Mouse (Mus musculus) small intestine, adult 2 months (tissue): ENCODE data around the gene Polq.

Source experiments
- CTCF ChIP-seq: fragments of 200-500 bp; IDR thresholded peaks from 2 replicates; pipeline ENCODE4 v1.5.1; 2012; ENCODE audit warnings: low read depth, mild to moderate bottlenecking, control low read depth, inconsistent platforms, low read length, moderate library complexity, mixed read lengths; ENCODE audit not compliant: insufficient replicate concordance, insufficient read length; ENCODE audit errors: extremely low read depth
- POLR2A ChIP-seq: fragments of 200-500 bp; IDR thresholded peaks from 2 replicates; pipeline ENCODE4 v1.6.1; 2012; ENCODE audit warnings: low read depth, mild to moderate bottlenecking, control low read depth, inconsistent platforms, low read length, moderate library complexity

DNA sequence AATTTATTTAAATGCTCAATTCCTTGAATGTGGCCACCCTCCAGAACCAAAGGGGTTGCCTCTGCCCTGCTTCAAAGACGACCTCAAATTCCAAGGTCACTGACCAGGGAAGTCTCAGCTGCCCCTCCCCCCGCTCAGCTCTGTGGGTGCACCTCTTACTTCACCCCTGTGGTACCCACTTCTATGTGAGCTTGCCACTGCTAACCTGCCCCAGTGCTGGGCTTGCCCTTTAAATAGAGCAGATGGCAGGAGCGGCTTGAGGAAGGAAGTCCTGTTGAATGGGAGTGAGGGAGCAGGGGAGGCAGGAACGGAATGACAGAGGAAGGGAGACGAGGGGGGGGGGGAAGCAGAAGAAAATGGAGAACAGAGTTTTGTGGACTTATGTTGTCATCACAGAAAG lies 97.2 kb downstream of the Polq start:
- TF ChIP-seq POLR2A: no peak
- TF ChIP-seq CTCF: no peak
